Mouse (Mus musculus) heart, embryonic 15.5 days (tissue): ENCODE results near the gene Dixdc1. TPM values are rescaled to one million over a fixed set of nuclear protein-coding genes. Genes with fewer than 3 reads are reported as not detected.
A peak's percentile ranks its signal among the peaks of the same experiment; 100 is the strongest.
"Not testable (repeated sequence)": the region's sequence is repeated elsewhere in the genome, so short reads cannot be mapped to it uniquely, and the experiment has no call there.

Experiments
- ATAC-seq: fragments of 200-750 bp; cut with Nextera tagmentation; replicated peaks from 2 replicates; pipeline ENCODE4 v1.8.0; 2017; ENCODE audit warnings: low read depth, moderate TSS enrichment; ENCODE audit not compliant: insufficient number of reproducible peaks, insufficient read depth, low FRiP score
- H3K27ac ChIP-seq: fragments of 300-500 bp; sonication (generic); 2 replicates; pipeline ENCODE4 v1.5.1; 2015; ENCODE audit warnings: mild to moderate bottlenecking, inconsistent platforms
- H3K27me3 ChIP-seq: fragments of 300-500 bp; sonication (generic); 2 replicates; pipeline ENCODE4 v1.6.1; 2015; ENCODE audit warnings: inconsistent platforms
- H3K36me3 ChIP-seq: fragments of 300-500 bp; sonication (generic); 2 replicates; pipeline ENCODE4 v1.6.1; 2015; ENCODE audit warnings: mild to moderate bottlenecking, inconsistent platforms
- H3K4me1 ChIP-seq: fragments of 300-500 bp; sonication (generic); replicated peaks from 2 replicates; pipeline ENCODE4 v1.6.1; 2015; ENCODE audit warnings: inconsistent platforms
- H3K4me2 ChIP-seq: fragments of 300-500 bp; sonication (generic); 2 replicates; pipeline ENCODE4 v1.6.1; 2015; ENCODE audit warnings: inconsistent platforms, mild to moderate bottlenecking, moderate library complexity
- H3K4me3 ChIP-seq: fragments of 300-500 bp; sonication (generic); 2 replicates; pipeline ENCODE4 v1.5.1; 2015; ENCODE audit warnings: mild to moderate bottlenecking, inconsistent platforms
- H3K9ac ChIP-seq: fragments of 300-500 bp; sonication (generic); 2 replicates; pipeline ENCODE4 v1.6.1; 2015; ENCODE audit warnings: mild to moderate bottlenecking, inconsistent platforms
- H3K9me3 ChIP-seq: fragments of 300-500 bp; sonication (generic); replicated peaks from 2 replicates; pipeline ENCODE4 v1.6.1; 2016; ENCODE audit warnings: inconsistent platforms
- WGBS: fragments of 180-500 bp; shearing (Covaris S2); methylation state at CpG from one replicate; pipeline ENCODE4 v1.1.7; 2015; ENCODE audit warnings: mixed read lengths; 5-methylcytosine and 5-hydroxymethylcytosine counted together
- polyA plus RNA-seq: library from polyadenylated mRNA; unstranded; fragments of >200 nt; fragmentation: Nextera tagmentation; extraction: Ambion mirVana; gene quantifications from 2 replicates; pipeline ENCODE4 v1.2.1, GENCODE M21; 2015

Gene Dixdc1
- polyA plus RNA-seq, 1 experiment from 2014 or later, result 9.1 TPM

DNA sequence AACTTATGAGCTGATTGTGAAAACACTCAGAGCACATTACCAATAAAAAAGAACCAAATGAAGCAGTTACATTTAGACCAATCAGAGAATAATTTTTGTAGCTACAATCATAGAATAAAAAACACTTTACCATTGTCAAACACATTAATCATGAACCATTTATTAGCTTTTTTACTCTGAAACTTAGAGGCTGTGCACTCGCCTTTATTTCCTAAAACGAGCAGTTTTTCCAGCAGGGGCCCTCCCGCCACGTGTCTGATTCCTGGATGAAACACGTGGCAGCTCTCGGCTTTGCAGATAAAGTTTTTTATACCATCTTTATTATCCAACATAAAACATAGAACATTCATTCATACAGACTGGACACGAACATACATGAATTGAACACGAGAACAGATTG lies 108.4 kb downstream of the Dixdc1 start:
- peaks cover 24% of the 10 kb centered on the region for H3K36me3 ChIP-seq
- not testable (repeated sequence) for H3K27ac ChIP-seq, H3K9ac ChIP-seq, H3K4me1 ChIP-seq, H3K4me2 ChIP-seq, H3K27me3 ChIP-seq, ATAC-seq, H3K9me3 ChIP-seq, H3K4me3 ChIP-seq
- WGBS, result 91% methylated on average over 6 of the region's 8 CpGs

DNA sequence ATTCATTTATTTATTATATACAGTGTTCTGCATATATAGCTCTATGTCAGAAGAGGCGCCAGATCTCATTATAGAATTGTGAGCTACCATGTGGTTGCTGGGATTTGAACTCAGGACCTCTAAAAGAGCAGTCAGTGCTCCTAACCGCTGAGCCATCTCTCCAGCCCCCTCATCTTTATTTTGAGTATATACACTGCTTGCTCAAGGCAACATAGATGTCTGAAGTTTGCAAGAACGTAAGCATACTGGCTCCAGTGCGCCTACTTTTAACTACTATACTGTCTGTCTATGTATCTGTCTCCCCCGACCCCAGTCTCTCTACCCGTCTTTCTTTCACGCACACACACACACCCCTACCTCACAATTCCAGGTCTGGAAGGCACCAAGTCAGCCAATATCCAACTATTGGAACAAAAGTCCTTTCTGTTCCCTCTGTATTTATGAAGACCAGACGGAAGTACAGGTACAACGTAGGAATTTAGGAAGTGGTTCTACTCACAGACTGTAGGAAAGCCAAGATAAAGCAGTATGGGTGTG lies 121.5 kb downstream of the Dixdc1 start:
- H3K36me3 ChIP-seq, result peaks cover 25% of the 10 kb centered on the region
- peak overlapping the region; percentile 100 for H3K4me3 ChIP-seq
- peak overlapping the region; percentile 72 for H3K4me2 ChIP-seq
- no peak for ATAC-seq
- H3K9ac ChIP-seq, result no peak overlapping the region
- 56% methylated on average over 9 of the region's 9 CpGs for whole genome bisulfite sequencing
- H3K27me3 ChIP-seq, result no peaks in the 10 kb centered on the region
- peaks cover 18% of the 10 kb centered on the region for H3K4me1 ChIP-seq
- no peak overlapping the region for H3K27ac ChIP-seq
- no peaks in the 10 kb centered on the region for H3K9me3 ChIP-seq

DNA sequence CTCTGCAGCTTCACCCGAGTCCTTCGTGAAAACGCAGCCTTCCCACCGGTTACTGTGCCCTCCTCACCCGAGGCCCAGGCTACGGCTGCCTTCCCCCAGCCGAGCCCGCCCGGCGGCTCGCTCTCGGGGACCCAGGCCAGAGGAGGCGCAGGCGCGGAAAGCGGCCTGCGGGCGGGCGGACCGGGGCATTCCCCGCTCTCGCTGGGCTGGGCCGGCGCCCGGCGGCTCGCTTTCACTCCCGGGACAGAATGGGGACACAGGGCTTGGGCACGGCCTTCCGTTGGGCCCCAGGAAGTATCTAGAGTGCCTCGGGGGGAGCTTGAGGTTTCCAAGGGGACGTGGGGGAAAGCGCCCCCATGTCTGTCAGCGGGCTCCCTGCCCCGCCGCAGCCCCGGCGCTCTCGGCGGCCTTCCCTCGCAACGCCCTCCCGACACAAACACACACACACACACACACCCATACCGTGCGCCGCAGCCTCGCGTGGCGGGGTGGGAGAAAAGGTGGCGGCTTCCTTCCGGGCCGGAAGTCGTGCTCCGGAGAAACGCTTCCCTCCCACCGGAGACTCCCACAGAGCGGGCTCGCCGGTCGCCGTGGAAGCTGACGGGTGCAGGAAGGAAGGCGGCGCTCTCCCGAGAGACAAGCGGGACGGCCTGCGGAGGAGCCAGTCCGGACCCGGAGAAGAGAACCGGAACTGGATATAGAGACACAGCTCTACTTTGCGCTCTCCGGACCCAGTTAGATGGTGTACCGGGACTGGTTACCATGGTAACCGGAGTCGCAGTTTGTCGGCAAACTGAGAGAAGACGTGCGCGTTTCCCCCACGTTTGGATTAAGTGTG lies 122.3 kb downstream of the Dixdc1 start, which contains the start of the genes Pih1d2 and Nkapd1:
Gene Pih1d2, plus strand, starts transcription at position 556 of the 838 bp plus-strand sequence.
Gene Nkapd1, minus strand, starts transcription at position 699 of the 838 bp plus-strand sequence.
- peak within 1 kb of the TSS; percentile 97 for H3K9ac ChIP-seq
- H3K4me2 ChIP-seq, result peak within 1 kb of the TSS; percentile 72
- peak; percentile 93 for ATAC-seq
- peak within 1 kb of the TSS; percentile 96 for H3K27ac ChIP-seq
- WGBS, result under 1% methylated on average over 59 of the region's 81 CpGs
- H3K9me3 ChIP-seq, result no peaks in the 10 kb centered on the region
- peaks cover 18% of the 10 kb centered on the region for H3K4me1 ChIP-seq
- H3K27me3 ChIP-seq, result no peaks in the 10 kb centered on the region
- peak within 1 kb of the TSS; percentile 100 for H3K4me3 ChIP-seq
- peaks cover 33% of the 10 kb centered on the region for H3K36me3 ChIP-seq

DNA sequence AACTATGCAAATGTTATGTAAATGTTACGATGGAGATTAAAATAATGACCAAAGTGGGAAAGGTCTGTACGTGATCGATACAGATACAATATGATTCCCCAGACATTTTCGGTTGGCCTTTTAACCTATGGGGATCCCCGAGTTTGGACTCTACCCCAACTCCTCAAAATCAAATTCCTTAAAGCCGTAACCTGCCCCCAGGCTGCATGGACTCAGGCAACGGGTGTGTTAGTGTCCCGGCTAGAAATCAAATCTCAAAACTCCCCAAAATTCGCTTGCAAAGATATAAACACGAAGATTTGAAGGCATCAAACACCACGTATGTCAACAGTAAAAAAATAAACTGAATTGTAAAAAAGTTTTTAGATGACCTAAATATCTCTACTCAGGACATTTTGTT lies 123.2 kb downstream of the Dixdc1 start:
- H3K27ac ChIP-seq, result peak overlapping the region; percentile 96; the same call in 1 of the 2 replicates

More for the DNA sequence above, 123.2 kb downstream of the Dixdc1 start:
- WGBS, result 35% methylated on average over 11 of the region's 11 CpGs
- Histone ChIP-seq H3K9ac (peak overlapping the region; percentile 97), H3K27me3 (no peaks in the 10 kb centered on the region), H3K9me3 (no peaks in the 10 kb centered on the region), H3K4me2 (peak overlapping the region; percentile 72), H3K4me1 (peaks cover 18% of the 10 kb centered on the region), H3K4me3 (peak overlapping the region; percentile 100), H3K36me3 (peaks cover 39% of the 10 kb centered on the region)
- no peak for ATAC-seq

Other genes with a start within 250 kb of the Dixdc1 start
- gene Plet1, start 245.0 kb downstream of the Dixdc1 start, polyA plus RNA-seq, result 0.45 and 1.4 TPM in 2 replicates
- gene Pts, start 210.8 kb downstream of the Dixdc1 start, polyA plus RNA-seq, result 82.3 and 83.6 TPM in 2 replicates
- gene Il18, start 184.7 kb downstream of the Dixdc1 start, polyA plus RNA-seq, result 3.1 and 3.4 TPM in 2 replicates
- gene Bco2, start 184.3 kb downstream of the Dixdc1 start, polyA plus RNA-seq, result 0.13 and 0.25 TPM in 2 replicates
- not detected in 2 replicates for gene Tex12, start 178.2 kb downstream of the Dixdc1 start, polyA plus RNA-seq
- 661 and 746 TPM in 2 replicates for gene Sdhd, start 135.7 kb downstream of the Dixdc1 start, polyA plus RNA-seq
- gene Timm8b, start 135.6 kb downstream of the Dixdc1 start, polyA plus RNA-seq, result 216 and 279 TPM in 2 replicates
- 2.1 and 2.6 TPM in 2 replicates for gene Pih1d2, start 122.2 kb downstream of the Dixdc1 start, polyA plus RNA-seq
- 14.5 and 16.4 TPM in 2 replicates for gene Nkapd1, start 122.1 kb downstream of the Dixdc1 start, polyA plus RNA-seq
- gene Dlat, start 79.7 kb downstream of the Dixdc1 start, polyA plus RNA-seq, result 125 and 140 TPM in 2 replicates
- 8.7 and 9.2 TPM in 2 replicates for gene 2310030G06Rik, start 7.0 kb upstream of the Dixdc1 start, polyA plus RNA-seq
- gene Cryab, start 11.8 kb upstream of the Dixdc1 start, polyA plus RNA-seq, result 978 and 1,330 TPM in 2 replicates
- gene Hspb2, start 12.8 kb upstream of the Dixdc1 start, polyA plus RNA-seq, result 236 and 268 TPM in 2 replicates
- gene Fdxacb1, start 28.7 kb upstream of the Dixdc1 start, polyA plus RNA-seq, result 7.6 and 10.2 TPM in 2 replicates
- 20.7 and 29.7 TPM in 2 replicates for gene Alg9, start 35.5 kb upstream of the Dixdc1 start, polyA plus RNA-seq
- gene 1110032A03Rik, start 36.0 kb upstream of the Dixdc1 start, polyA plus RNA-seq, result 24.4 and 25.1 TPM in 2 replicates
- gene Ppp2r1b, start 105.8 kb upstream of the Dixdc1 start, polyA plus RNA-seq, result 33.4 and 42.5 TPM in 2 replicates